Comparison of ENCODE assay signal across 33 mouse cellular contexts in the genomic region with DNA sequence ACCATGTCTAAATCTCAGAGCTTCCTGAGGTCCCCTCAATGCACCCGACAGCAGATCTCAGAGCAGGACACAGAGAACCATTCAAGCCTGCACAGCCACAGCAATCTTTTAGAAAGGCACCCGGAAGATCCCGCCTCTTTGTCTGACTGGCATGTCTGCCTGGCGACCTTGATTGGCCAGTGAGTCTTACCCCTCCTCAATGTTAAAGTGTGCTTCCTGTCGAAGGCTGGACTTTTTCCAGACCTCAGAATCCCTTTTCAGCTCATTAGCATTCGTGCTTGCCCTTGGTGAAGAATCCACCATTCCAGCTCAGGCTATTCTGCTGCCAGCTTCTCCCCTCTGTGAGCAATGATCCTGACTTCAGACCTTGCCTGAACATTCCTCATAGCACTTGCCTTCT. TPM values are rescaled to one million over a fixed set of nuclear protein-coding genes. Genes with fewer than 3 reads are reported as not detected.
"Had no signal": no experiment of that assay in that cellular context is flagged by ENCODE, and none has a peak within 500 bp of the region (broad histone marks: within the 10 kb centered on the region; RNA-seq: fewer than 3 reads in every experiment).

A gene (minus strand): TSS at position 101 of the 400 bp plus-strand sequence.

RNA-seq across cellular contexts. Expression of the gene that starts here (rescaled TPM):
- total RNA-seq: common myeloid progenitor, adult 5-6 weeks; forebrain, postnatal 0 days; gastrocnemius, adult 18-20 months; gastrocnemius, adult 2 months; gastrocnemius, adult 8-10 months; gastrocnemius, postnatal 10 days; gastrocnemius, postnatal 14 days; gastrocnemius, postnatal 25 days; gastrocnemius, postnatal 36 days; gastrocnemius, postnatal 4 days; granulocyte monocyte progenitor cell, adult 5-6 weeks; heart, adult 18-20 months; heart, adult 2 months; heart, adult 8-10 months had no signal
- polyA plus RNA-seq: cortical plate, adult 2 months; embryonic facial prominence, embryonic 10.5 days; embryonic facial prominence, embryonic 11.5 days; embryonic facial prominence, embryonic 12.5 days; embryonic facial prominence, embryonic 13.5 days; embryonic facial prominence, embryonic 14.5 days; embryonic facial prominence, embryonic 15.5 days; erythroblast, embryonic 14.5 days; forebrain, embryonic 10.5 days; forebrain, embryonic 11.5 days; forebrain, embryonic 12.5 days; forebrain, embryonic 13.5 days; forebrain, embryonic 14.5 days; forebrain, embryonic 15.5 days; forebrain, embryonic 16.5 days; forebrain, postnatal 0 days; frontal cortex, adult 2 months; gonadal fat pad, adult 2 months; heart, adult 2 months; heart, embryonic 10.5 days; heart, embryonic 11.5 days had no signal
